Mouse (Mus musculus) myocyte (in vitro differentiated cells): ENCODE results near the gene Dnaaf2.

Experiments used
- E2F4 ChIP-seq: IDR thresholded peaks from one replicate; pipeline ENCODE4 v1.6.1; 2011; ENCODE audit warnings: mild to moderate bottlenecking, control low read depth, moderate library complexity; ENCODE audit not compliant: insufficient read depth
- MYOD1 ChIP-seq, 3 experiments: IDR thresholded peaks; one replicate each; pipeline ENCODE4 v1.6.1; 2011; ENCODE audit warnings: control low read depth in 2 of 3, low read depth in 2 of 3, mild to moderate bottlenecking in 2 of 3, moderate library complexity in 1 of 3; ENCODE audit not compliant: insufficient read length in 2 of 3, control insufficient read depth in 1 of 3
- MYOG ChIP-seq, 3 experiments: IDR thresholded peaks; one replicate each; pipeline ENCODE4 v1.6.1; 2011; ENCODE audit warnings: control low read depth in 2 of 3, low read depth in 2 of 3, mild to moderate bottlenecking in 2 of 3; ENCODE audit not compliant: insufficient read length in 2 of 3, control insufficient read depth in 1 of 3, insufficient read depth in 1 of 3
- POLR2A ChIP-seq: IDR thresholded peaks from one replicate; pipeline ENCODE4 v1.6.1; 2011; ENCODE audit warnings: low read depth, mild to moderate bottlenecking, control low read depth, moderate library complexity; ENCODE audit not compliant: insufficient read length
- TCF12 ChIP-seq: IDR thresholded peaks from one replicate; pipeline ENCODE4 v1.6.1; 2011; ENCODE audit warnings: mild to moderate bottlenecking, control low read depth; ENCODE audit not compliant: poor library complexity, insufficient read depth, severe bottlenecking
- TCF3 ChIP-seq: IDR thresholded peaks from one replicate; pipeline ENCODE4 v1.6.1; 2011; ENCODE audit warnings: low read depth, control low read depth; ENCODE audit not compliant: insufficient read length
- USF1 ChIP-seq: IDR thresholded peaks from one replicate; pipeline ENCODE4 v1.6.1; 2011; ENCODE audit warnings: low read depth, mild to moderate bottlenecking, control low read depth, moderate library complexity

GRCm38 (mm10) chr12:69190522-69190921 is 7.7 kb downstream of the Dnaaf2 start:
- TF ChIP-seq POLR2A (no peak), TCF3 (no peak), USF1 (no peak), E2F4 (no peak), MYOG (IDR thresholded peaks at IDR 0.05; ENCODE audit: control insufficient read depth in 1 of 3, insufficient read depth in 1 of 3, insufficient read length in 2 of 3, low read depth in 2 of 3) (no peak), TCF12 (no peak), MYOD1 (IDR thresholded peaks at IDR 0.05; ENCODE audit: control insufficient read depth in 1 of 3, insufficient read length in 2 of 3, low read depth in 2 of 3) (no peak)
